Mouse (Mus musculus) embryonic facial prominence, embryonic 12.5 days (tissue): ENCODE measurements around the gene Unk. TPM values are rescaled to one million over a fixed set of nuclear protein-coding genes. Genes with fewer than 3 reads are reported as not detected.

ENCODE experiments used
- ATAC-seq: fragments of 200-750 bp; cut with Nextera tagmentation; 2 replicates; pipeline ENCODE4 v1.8.0; 2017; ENCODE audit not compliant: insufficient number of reproducible peaks, insufficient read depth, low FRiP score, low TSS enrichment
- H3K27ac ChIP-seq: fragments of 300-500 bp; sonication (generic); 2 replicates; pipeline ENCODE4 v1.5.1; 2016; ENCODE audit warnings: mild to moderate bottlenecking
- H3K27me3 ChIP-seq: fragments of 300-500 bp; sonication (generic); 2 replicates; pipeline ENCODE4 v1.6.1; 2016; ENCODE audit warnings: mild to moderate bottlenecking, moderate library complexity
- H3K36me3 ChIP-seq: fragments of 300-500 bp; sonication (generic); 2 replicates; pipeline ENCODE4 v1.6.1; 2016; ENCODE audit warnings: mild to moderate bottlenecking
- H3K4me1 ChIP-seq: fragments of 300-500 bp; sonication (generic); 2 replicates; pipeline ENCODE4 v1.6.1; 2016
- H3K4me2 ChIP-seq: fragments of 300-500 bp; sonication (generic); replicated peaks from 2 replicates; pipeline ENCODE4 v1.6.1; 2016; ENCODE audit warnings: mild to moderate bottlenecking, moderate library complexity
- H3K4me3 ChIP-seq: fragments of 300-500 bp; sonication (generic); 2 replicates; pipeline ENCODE4 v1.5.1; 2016; ENCODE audit warnings: mild to moderate bottlenecking
- H3K9ac ChIP-seq: fragments of 300-500 bp; sonication (generic); 2 replicates; pipeline ENCODE4 v1.6.1; 2016; ENCODE audit warnings: mild to moderate bottlenecking, moderate library complexity
- H3K9me3 ChIP-seq: fragments of 300-500 bp; sonication (generic); 2 replicates; pipeline ENCODE4 v1.6.1; 2016; ENCODE audit warnings: mild to moderate bottlenecking, moderate library complexity
- WGBS: fragments of 180-500 bp; shearing (Covaris S2); methylation state at CpG from one replicate; pipeline ENCODE4 v1.1.7; 2016; 5-methylcytosine and 5-hydroxymethylcytosine counted together
- polyA plus RNA-seq: library from polyadenylated mRNA; unstranded; fragments of >200 nt; fragmentation: Nextera tagmentation; extraction: Ambion mirVana; gene quantifications from 2 replicates; pipeline ENCODE4 v1.2.1, GENCODE M21; 2016

Gene Unk
- polyA plus RNA-seq, 1 experiment from 2014 or later = 44.1 TPM

- no peak for ATAC-seq
- WGBS = 72% methylated on average over 12 of the region's 12 CpGs
- Histone ChIP-seq H3K4me3 (no peak overlapping the region), H3K4me1 (no peaks in the 10 kb centered on the region), H3K4me2 (no peak overlapping the region), H3K9me3 (no peaks in the 10 kb centered on the region), H3K9ac (no peak overlapping the region), H3K27ac (0 out of 2 replicates have a peak overlapping the region, but pooled peaks have one; percentile 31), H3K27me3 (no peaks in the 10 kb centered on the region), H3K36me3 (peaks cover 99% of the 10 kb centered on the region)
These were observed 28.0 kb downstream of the Unk start for GRCm38 (mm10) chr11:116058022-116058614.

GRCm38 (mm10) chr11:116058868-116059690 lies 29.0 kb downstream of the Unk start:
- no peak overlapping the region for H3K4me3 ChIP-seq
- 91% methylated on average over 17 of the region's 17 CpGs for WGBS
- peaks cover 89% of the 10 kb centered on the region for H3K36me3 ChIP-seq
- H3K27me3 ChIP-seq = no peaks in the 10 kb centered on the region
- H3K9ac ChIP-seq = no peak overlapping the region
- no peak overlapping the region for H3K4me2 ChIP-seq
- no peaks in the 10 kb centered on the region for H3K4me1 ChIP-seq
- ATAC-seq = no peak
- H3K27ac ChIP-seq = peak overlapping the region; percentile 31; the same call in 1 of the 2 replicates
- H3K9me3 ChIP-seq = no peaks in the 10 kb centered on the region

GRCm38 (mm10) chr11:116059691-116060025 lies 29.5 kb downstream of the Unk start:
- ATAC-seq = no peak
- Histone ChIP-seq H3K9ac (no peak overlapping the region), H3K9me3 (no peaks in the 10 kb centered on the region), H3K27ac (no peak overlapping the region), H3K4me2 (no peak overlapping the region), H3K27me3 (no peaks in the 10 kb centered on the region), H3K4me1 (no peaks in the 10 kb centered on the region), H3K36me3 (peaks cover 83% of the 10 kb centered on the region), H3K4me3 (no peak overlapping the region)
- 91% methylated on average over 11 of the region's 11 CpGs for WGBS

- no peak overlapping the region for H3K4me3 ChIP-seq
- no peaks in the 10 kb centered on the region for H3K27me3 ChIP-seq
- peaks cover 74% of the 10 kb centered on the region for H3K36me3 ChIP-seq
- no peak overlapping the region for H3K4me2 ChIP-seq
- no peaks in the 10 kb centered on the region for H3K9me3 ChIP-seq
- H3K4me1 ChIP-seq = no peaks in the 10 kb centered on the region
- 88% methylated on average over 9 of the region's 9 CpGs for WGBS
- ATAC-seq = no peak
- no peak overlapping the region for H3K9ac ChIP-seq
- H3K27ac ChIP-seq = no peak overlapping the region; the same call in 1 of the 2 replicates
These were observed 30.5 kb downstream of the Unk start for GRCm38 (mm10) chr11:116060596-116060995.

DNA sequence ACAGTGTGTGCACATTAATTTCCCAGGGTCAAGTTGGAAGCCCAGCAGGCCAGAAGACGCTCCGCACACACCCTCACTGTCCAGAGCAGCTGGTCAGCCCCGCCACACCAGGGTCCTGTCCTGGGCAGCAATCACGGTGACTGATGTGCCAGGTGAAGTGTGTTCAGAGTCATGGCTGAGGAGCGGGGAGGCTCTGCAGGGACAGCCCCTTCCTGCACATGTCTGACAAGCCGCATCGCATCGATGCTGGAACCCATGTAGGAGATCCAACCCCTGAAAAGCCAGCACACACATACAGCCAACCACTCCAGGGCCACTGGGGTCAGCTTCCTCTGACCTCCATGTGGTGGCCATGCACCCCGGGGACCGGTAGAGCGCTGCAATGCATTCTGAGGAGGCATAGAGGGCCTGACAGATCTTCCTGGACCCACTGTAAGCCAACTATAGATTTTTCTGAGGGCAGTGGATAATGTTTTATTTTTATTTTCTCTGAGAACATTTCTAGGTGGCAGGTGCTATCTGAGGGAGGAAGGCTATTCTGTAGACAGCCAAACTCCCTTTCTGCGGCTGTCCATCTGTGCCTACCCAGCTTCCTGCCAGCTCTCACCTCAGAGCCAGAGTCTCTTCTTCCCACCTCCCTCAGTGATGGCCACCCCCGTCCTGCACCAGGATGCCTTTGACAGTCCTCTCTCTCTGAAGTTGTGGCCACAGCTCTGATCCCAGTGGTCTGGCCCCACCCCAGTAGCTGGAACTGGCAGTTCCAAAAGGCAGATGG lies 31.7 kb downstream of the Unk start:
- Histone ChIP-seq H3K36me3 (peaks cover 62% of the 10 kb centered on the region), H3K4me2 (no peak overlapping the region), H3K27me3 (no peaks in the 10 kb centered on the region), H3K27ac (no peak overlapping the region), H3K4me3 (no peak overlapping the region), H3K4me1 (no peaks in the 10 kb centered on the region), H3K9me3 (no peaks in the 10 kb centered on the region), H3K9ac (no peak overlapping the region)
- no peak for ATAC-seq
- 86% methylated on average over 13 of the region's 13 CpGs for WGBS

DNA sequence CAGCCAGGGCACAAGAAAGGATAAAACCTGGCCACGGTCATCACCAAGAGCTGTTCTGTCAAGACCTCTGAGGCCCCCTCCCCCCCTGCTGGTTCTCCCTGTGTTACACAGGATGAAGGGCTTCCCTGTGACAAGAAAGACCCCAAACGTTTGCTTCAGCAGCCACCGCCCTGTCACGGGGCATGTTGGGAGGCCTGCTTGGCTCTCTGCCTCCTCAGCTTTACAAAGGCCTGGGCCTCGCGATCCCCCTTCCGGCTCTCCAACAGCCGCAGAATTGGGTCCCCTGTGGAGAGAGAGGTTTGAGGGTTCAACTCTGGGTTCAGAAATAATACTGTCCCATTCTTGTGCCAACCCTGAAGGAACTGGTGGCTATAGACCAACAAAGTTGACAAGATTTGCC lies 32.4 kb downstream of the Unk start:
- no peaks in the 10 kb centered on the region for H3K9me3 ChIP-seq
- H3K36me3 ChIP-seq = peaks cover 55% of the 10 kb centered on the region
- no peak overlapping the region for H3K4me2 ChIP-seq
- no peaks in the 10 kb centered on the region for H3K27me3 ChIP-seq
- H3K27ac ChIP-seq = 0 out of 2 replicates have a peak overlapping the region, but pooled peaks have one; percentile 43
- ATAC-seq = no peak
- no peak overlapping the region for H3K9ac ChIP-seq
- no peak overlapping the region for H3K4me3 ChIP-seq
- no peaks in the 10 kb centered on the region for H3K4me1 ChIP-seq
- WGBS = 70% methylated on average over 8 of the region's 8 CpGs

- no peak overlapping the region for H3K27ac ChIP-seq
- 76% methylated on average over 13 of the region's 13 CpGs for WGBS
These were observed 33.4 kb downstream of the Unk start for GRCm38 (mm10) chr11:116063562-116063961.

GRCm38 (mm10) chr11:116064187-116064867 lies 34.2 kb downstream of the Unk start:
- Histone ChIP-seq H3K9me3 (no peaks in the 10 kb centered on the region), H3K27ac (no peak overlapping the region), H3K27me3 (no peaks in the 10 kb centered on the region), H3K36me3 (peaks cover 37% of the 10 kb centered on the region), H3K9ac (no peak overlapping the region), H3K4me3 (no peak overlapping the region), H3K4me1 (no peaks in the 10 kb centered on the region), H3K4me2 (no peak overlapping the region)
- WGBS = 64% methylated on average over 23 of the region's 23 CpGs
- ATAC-seq = no peak

More at GRCm38 (mm10) chr11:116063562-116063961, 33.4 kb downstream of the Unk start:
- Histone ChIP-seq H3K9me3 (no peaks in the 10 kb centered on the region), H3K27me3 (no peaks in the 10 kb centered on the region), H3K4me1 (no peaks in the 10 kb centered on the region), H3K4me3 (no peak overlapping the region), H3K9ac (no peak overlapping the region), H3K36me3 (peaks cover 44% of the 10 kb centered on the region), H3K4me2 (no peak overlapping the region)
- no peak for ATAC-seq

- Histone ChIP-seq H3K27me3 (no peaks in the 10 kb centered on the region), H3K27ac (no peak overlapping the region), H3K36me3 (peaks cover 27% of the 10 kb centered on the region), H3K4me3 (no peak overlapping the region), H3K9me3 (no peaks in the 10 kb centered on the region), H3K4me1 (no peaks in the 10 kb centered on the region), H3K9ac (no peak overlapping the region), H3K4me2 (no peak overlapping the region)
- 87% methylated on average over 12 of the region's 12 CpGs for WGBS
- no peak for ATAC-seq
These were observed 35.2 kb downstream of the Unk start for GRCm38 (mm10) chr11:116065345-116065744.

- Histone ChIP-seq H3K9me3 (no peaks in the 10 kb centered on the region), H3K4me3 (no peak overlapping the region), H3K4me1 (0 out of 2 replicates have a peak, but pooled peaks cover 4% of the 10 kb centered on the region), H3K27me3 (no peaks in the 10 kb centered on the region), H3K9ac (no peak overlapping the region), H3K4me2 (no peak overlapping the region), H3K36me3 (no peaks in the 10 kb centered on the region), H3K27ac (no peak overlapping the region)
- ATAC-seq = no peak
- WGBS = 64% methylated on average over 5 of the region's 5 CpGs
These were observed 41.4 kb downstream of the Unk start for GRCm38 (mm10) chr11:116071510-116071909.

DNA sequence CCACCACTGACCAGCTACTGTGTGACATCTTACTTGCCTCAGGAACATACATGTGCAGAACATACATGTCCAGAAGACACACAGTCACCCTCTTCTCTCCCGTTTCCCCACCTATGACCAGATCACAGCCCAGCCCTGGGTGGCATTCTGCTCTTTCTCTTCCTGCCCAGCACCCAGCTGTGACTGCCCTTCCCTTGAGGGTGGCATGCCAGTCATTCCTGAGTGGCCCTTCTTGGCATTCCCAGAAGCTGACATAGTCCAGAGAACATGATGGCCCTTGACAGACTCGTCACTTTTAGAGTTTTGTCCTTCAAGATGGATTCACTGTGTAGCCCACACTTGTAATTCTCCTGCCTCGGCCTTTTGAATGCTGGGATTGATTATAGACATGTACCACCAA lies 42.5 kb downstream of the Unk start:
- 0 out of 2 replicates have a peak, but pooled peaks cover 4% of the 10 kb centered on the region for H3K4me1 ChIP-seq
- no peak for ATAC-seq
- WGBS = 78% methylated on average over 3 of the region's 3 CpGs

More for the DNA sequence above, 42.5 kb downstream of the Unk start:
- Histone ChIP-seq H3K4me2 (no peak overlapping the region), H3K9ac (no peak overlapping the region), H3K27me3 (no peaks in the 10 kb centered on the region), H3K36me3 (no peaks in the 10 kb centered on the region), H3K27ac (no peak overlapping the region), H3K9me3 (no peaks in the 10 kb centered on the region), H3K4me3 (no peak overlapping the region)
